Mouse (Mus musculus) adrenal gland, postnatal 4 days (tissue): Measurements from ENCODE around the gene Akr1b3. TPM values are rescaled to one million over a fixed set of nuclear protein-coding genes. Genes with fewer than 3 reads are reported as not detected.
"Not testable (repeated sequence)": the region's sequence is repeated elsewhere in the genome, so short reads cannot be mapped to it uniquely, and the experiment has no call there.

Experiments
- DNase-seq, 2 experiments: peaks; one replicate each; pipeline ENCODE4 v3.0.0; 2021 to 2022; ENCODE audit warnings: low spot score in 2 of 2, mixed read lengths in 2 of 2
- total RNA-seq, 2 experiments: library from RNA; stranded (reverse); gene quantifications; 2 replicates each; pipeline ENCODE4 v1.2.3; 2021

Akr1b3 gene
- total RNA-seq, 2 experiments from 2014 or later, result 123 to 124 TPM

- not testable (repeated sequence) for DNase-seq
These were observed 14.5 kb upstream of the Akr1b3 start for GRCm38 (mm10) chr6:34331804-34332203.

DNA sequence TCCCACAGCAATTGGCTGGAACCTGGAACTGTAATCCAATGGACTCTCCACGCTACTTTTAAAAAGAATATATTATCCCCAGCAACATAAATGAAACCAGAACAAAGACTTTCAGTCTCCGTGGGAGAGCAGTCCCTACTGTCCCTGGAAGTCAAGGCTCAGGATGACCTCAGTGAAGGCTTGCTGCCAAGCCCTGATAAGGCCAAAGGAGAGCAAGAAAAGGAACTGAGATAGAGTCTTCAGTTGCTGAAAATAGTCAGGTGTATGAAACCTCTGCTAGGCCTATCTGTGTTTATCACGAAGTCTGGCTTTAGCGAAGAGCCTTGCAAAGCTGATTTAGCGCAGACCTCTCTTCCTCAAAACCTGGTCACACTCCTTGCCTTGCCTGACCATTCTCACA lies 14.1 kb upstream of the Akr1b3 start:
- DNase-seq, result no peak

DNA sequence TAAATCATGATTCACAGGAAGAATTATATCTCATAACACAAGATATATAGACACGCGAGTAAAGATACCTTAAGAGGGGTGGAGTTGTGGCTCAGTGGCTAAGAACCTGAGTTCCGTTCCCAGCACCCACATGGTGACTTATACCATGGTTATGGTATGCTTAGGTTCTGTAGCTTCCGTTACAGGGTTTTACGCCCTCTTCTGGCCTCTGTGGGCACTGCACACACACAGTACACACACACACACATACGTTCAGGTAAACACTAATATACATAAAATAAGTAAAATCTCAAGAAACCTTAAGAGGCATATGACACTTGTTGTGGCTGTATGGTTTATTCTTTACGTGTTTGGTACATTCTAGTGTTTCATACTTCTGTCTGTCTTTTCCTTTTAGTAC lies 4.8 kb upstream of the Akr1b3 start:
- no peak for DNase-seq

- no peak for DNase-seq
These were observed 1.4 kb upstream of the Akr1b3 start for GRCm38 (mm10) chr6:34318636-34319035.

DNA sequence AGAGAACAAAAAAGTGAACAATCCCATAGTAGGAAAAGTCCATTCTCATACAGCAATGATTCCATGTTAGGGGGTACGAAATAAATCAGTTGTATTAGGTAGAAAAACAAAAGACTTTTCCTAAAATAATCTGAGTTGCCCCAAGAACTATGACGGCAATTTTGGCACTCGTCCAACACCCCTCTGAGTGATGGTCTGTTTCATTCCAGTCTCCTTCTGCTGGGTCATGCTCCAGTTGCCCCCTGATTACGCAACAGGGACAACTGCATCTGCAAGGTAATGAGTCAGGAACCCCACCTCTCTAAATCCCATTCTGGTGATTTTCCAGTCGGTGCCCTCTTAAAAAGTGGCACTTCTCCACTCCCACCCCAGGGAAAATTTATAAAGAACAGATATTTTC lies 894 bp upstream of the Akr1b3 start:
- DNase-seq, result no peak

DNA sequence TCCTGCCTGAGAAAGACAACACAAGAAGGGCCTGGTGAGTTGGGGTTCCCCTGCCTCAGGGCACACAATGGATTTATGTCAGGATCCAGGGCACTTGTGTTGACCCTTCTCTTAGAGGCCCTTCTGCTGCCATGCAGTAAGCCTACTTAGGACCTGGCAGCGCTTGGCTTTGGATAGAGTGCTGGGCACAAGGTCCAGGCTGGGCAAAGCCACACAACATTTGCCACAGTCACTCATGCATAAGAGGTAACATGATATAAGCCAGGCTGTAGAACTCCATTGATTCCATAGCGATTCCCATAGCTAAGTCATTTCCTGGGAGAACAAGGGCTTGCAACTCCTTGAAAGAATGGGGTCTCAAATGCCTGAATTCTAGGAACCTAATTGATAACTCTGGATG lies 3.4 kb downstream of the Akr1b3 start:
- DNase-seq, result no peak

DNA sequence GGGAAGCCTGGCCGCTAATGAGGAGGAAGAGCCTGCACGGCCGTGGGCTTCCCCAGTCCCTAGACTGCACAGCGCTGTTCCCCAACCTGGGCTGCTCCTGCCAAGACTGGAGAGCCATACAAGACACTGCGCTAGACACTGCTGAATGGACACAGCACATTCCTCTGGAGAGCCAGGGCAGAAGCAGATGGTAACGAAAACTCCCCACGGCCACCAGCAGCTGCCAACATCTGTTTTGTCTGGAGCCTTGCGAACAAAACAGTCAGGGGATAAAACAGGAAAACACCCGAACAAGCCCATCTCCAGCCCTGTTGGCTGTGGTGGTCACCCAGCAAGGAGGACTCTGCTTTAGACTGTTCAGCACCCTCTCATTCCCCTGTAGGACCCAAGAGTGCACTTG lies 3.9 kb downstream of the Akr1b3 start:
- no peak for DNase-seq

- DNase-seq, result no peak
These were observed 7.2 kb downstream of the Akr1b3 start for GRCm38 (mm10) chr6:34310023-34310595.

DNA sequence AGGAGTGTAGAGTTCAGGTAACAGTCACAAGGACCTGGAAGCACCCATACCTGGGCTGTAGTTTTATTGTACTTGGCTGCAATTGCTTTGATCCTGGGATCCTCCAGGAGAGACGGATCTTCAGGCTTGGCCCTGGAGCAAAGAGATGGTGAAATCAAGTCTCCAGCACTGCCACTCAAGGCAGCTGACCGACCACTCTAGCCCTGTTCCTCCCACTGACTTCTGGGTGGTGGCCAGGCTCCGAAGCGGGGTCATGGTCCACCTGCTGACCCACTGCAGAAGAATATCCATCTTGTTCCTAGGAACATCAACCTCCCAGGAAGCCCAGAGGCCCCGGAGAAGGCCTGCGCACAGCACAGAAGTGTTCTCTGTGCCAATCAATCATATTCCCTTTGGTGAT lies 7.8 kb downstream of the Akr1b3 start:
- DNase-seq, result no peak

GRCm38 (mm10) chr6:34306797-34307196 lies 10.5 kb downstream of the Akr1b3 start:
- DNase-seq, result no peak

- no peak for DNase-seq
These were observed 12.5 kb downstream of the Akr1b3 start for GRCm38 (mm10) chr6:34304675-34305241.

DNA sequence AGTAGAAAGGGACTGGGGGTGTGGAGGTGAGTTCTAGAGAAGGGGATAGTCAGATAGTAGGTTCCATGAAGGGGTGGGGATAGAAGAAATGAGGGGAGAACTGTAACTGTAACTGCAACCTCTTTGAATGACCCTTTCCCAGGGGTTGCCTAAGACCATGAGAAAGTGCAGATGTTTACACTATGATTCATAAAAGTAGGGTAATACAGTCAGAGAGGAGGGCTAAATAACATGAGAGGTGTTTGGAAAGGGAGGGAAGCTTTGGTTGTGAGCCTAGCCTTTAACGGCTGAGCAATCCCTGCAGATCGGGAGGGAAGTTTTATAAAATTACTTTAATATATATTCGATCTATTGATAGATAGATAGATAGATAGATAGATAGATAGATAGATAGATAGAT lies 20.2 kb downstream of the Akr1b3 start:
- DNase-seq, result no peak

DNA sequence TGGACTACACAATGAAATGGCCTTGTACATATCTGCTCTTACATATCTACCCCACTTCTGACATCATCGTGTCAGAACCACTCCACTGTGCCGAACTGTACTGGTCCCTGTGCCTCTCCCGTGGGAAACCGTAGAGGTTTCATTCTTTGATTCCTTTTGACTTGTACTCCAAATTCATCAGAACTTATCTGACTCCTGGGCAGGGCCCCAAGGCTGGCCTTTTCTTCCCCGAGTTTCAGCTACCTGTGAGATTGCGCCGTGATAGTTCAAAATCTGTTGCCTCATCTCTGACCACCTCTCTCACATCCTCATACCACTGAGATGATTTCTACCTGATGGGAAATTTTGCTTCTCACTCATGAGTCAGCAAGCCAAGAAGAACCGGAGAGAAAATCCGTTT lies 21.8 kb downstream of the Akr1b3 start:
- DNase-seq, result no peak

DNA sequence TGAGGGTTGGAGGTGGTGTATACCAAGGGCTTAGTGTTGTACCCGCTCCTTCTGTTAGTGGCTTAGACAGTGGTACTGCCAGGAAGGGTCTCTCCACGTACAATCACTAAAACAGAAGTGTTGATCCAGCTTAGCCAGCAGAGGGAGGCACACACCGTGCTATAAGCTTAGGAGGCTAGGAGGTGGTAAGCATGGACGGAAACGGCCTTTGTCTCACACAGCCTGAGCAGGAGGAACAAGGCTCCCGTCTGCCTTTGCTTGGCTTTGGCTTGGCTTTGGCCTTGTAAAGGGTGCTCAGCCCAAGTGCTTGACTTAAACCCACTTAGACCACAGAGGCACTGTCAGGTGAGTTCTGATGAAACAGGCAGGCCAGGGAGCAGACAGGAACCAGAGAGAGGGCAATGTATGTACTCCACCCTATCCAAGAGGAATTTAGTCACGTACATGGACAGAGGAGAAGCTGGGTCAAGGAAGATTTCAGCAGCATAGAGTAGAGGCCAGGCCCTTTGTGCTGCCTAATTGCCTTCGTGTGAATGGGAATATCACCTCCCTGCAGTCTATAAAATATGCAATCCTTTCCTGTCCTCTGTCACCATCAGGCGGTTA lies 24.3 kb downstream of the Akr1b3 start:
- peak in 1 of 2 experiments; percentile 50 for DNase-seq

- DNase-seq, result no peak
These were observed 24.9 kb downstream of the Akr1b3 start for GRCm38 (mm10) chr6:34292196-34292881.

DNA sequence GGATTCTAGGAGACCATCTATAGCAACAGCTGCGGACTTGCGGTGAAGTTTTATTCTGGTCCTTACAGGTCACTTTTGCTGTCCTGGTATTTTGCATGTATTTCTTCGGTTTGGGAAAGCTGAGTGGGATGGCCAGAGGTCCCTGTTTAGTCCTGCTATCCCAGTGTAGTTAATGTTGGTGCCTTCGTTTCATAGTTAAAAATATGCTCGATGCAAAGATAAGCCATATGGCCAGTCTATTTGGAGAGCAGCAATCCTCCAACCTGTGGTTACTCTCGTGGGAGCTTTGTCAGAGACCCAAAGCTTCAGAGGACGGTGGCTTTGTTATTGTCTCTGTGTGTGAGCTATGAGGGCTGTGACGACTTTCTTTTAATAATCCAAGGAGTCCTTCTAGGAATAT lies 26.6 kb downstream of the Akr1b3 start:
- no peak for DNase-seq

DNA sequence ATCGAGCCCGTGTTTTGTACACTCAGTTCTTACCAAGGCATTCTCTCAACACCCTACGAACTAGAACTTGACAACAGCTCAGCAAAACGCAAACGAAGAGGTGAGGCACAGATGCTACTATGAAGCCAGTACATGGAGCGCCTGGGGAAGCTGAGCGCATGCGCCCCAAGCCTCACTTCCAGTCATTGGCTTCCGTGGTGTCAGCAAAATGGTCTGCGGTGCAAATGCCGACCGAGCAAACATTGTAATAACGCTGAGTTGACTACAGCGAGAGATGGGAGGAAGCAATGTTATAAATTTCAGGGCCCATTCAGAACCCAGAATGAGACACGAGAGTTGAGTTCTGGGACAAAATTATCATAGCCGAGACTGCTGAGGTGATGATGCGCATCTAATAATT lies 27.2 kb downstream of the Akr1b3 start:
- DNase-seq, result no peak

DNA sequence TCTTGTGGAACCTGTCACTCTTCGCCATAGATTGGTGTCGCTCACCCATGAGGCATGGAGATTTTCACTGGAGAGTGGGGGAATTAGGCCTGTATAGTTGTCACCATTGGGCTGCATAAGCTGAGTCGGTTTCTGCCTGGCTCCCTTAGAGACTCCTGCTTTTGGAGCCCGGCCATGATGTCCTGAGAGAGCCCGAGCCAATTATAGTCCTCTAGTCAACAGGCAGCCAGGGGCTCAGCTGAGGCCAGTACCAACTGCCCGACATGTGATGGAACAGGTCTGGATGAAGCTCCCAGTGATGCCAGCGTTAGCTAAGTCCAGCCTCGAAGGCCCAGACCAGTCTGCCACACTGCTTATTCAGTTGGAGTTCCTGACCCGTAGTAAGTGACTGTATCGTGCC lies 29.2 kb downstream of the Akr1b3 start:
- no peak for DNase-seq

GRCm38 (mm10) chr6:34286841-34287240 lies 30.4 kb downstream of the Akr1b3 start:
- DNase-seq, result no peak

DNA sequence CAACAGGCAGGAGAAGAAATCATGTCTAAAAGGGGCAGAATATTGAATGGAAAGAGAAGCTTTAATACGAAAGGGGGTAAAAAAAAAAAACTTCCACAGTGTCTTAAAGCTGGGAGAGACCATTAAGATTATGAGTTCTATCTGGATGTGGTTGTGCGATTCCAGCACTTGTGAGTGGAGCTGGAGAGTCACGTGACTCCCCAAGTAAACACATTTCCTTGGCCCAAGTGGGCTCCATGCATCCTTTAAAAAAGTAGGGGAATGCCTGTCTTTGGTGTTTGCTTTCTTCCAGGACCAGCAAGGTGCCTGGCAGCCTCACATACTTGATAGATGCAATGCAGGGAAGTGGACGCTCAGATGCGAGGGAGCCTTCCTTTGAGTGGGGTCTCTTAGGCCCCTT lies 38.9 kb downstream of the Akr1b3 start:
- no peak for DNase-seq

DNA sequence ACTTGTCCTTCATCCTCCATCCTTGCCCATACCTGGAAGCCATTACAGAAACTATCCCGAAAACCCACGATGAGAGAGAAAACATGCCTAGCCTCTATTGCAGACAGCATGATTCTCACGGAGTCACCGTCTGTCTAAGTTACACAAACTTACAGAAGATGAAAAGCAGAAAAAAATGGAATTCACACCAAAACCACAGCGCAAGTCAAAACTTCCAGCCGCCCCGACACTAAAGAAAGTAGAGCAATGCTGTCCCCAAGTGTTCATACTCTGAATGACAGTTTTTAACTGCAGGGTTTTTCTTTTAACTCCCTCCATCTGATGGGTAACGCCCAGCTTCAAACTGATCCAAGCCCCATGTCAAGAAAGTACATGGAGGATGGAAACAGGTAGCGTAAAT lies 39.6 kb downstream of the Akr1b3 start:
- peak in 1 of 2 experiments; percentile 9 for DNase-seq

- DNase-seq, result no peak
These were observed 42.9 kb downstream of the Akr1b3 start for GRCm38 (mm10) chr6:34274346-34274745.

GRCm38 (mm10) chr6:34273073-34273472 lies 44.2 kb downstream of the Akr1b3 start:
- DNase-seq, result no peak
